Mouse (Mus musculus) adrenal gland, postnatal 10 days (tissue): ENCODE results near the gene Nelfb. TPM values are rescaled to one million over a fixed set of nuclear protein-coding genes. Genes with fewer than 3 reads are reported as not detected.
"Not testable (repeated sequence)": the region's sequence is repeated elsewhere in the genome, so short reads cannot be mapped to it uniquely, and the experiment has no call there.

Experiments used
- DNase-seq: peaks from one replicate; pipeline ENCODE4 v3.0.0; 2021; ENCODE audit warnings: mixed read lengths
- long read RNA-seq, 2 experiments: library from polyadenylated mRNA; stranded (forward); transcript quantifications; one replicate each; pipeline ENCODE4 v2.0.0; 2021
- total RNA-seq, 2 experiments: library from RNA; stranded (reverse); gene quantifications; 2 replicates each; pipeline ENCODE4 v1.2.3; 2021

The Nelfb gene
- 10 to 100 TPM; 46.3 to 48.8 TPM for total RNA-seq
- long read RNA-seq, experiment 1, transcript Nelfb-201 (13 exons, 2,637 nt): major isoform, 131 of 171 reads
- long read RNA-seq, experiment 1, partial matches to known transcripts: 9 of 171 reads
- long read RNA-seq, experiment 1, other reads (novel, unspliced or antisense): 28 of 171 reads
- long read RNA-seq, experiment 2, transcript Nelfb-201 (13 exons, 2,637 nt): major isoform, 71 of 99 reads
- long read RNA-seq, experiment 2, partial matches to known transcripts: 1 of 99 reads
- long read RNA-seq, experiment 2, other reads (novel, unspliced or antisense): 23 of 99 reads

- peak; percentile 94 for DNase-seq
Observed at GRCm38 (mm10) chr2:25211121-25211670, at the start of gene Nelfb. TSS of gene Nelfb (minus strand) at chr2:25211489.

GRCm38 (mm10) chr2:25258887-25259286 lies 47.6 kb upstream of the Nelfb start:
- DNase-seq: no peak

DNA sequence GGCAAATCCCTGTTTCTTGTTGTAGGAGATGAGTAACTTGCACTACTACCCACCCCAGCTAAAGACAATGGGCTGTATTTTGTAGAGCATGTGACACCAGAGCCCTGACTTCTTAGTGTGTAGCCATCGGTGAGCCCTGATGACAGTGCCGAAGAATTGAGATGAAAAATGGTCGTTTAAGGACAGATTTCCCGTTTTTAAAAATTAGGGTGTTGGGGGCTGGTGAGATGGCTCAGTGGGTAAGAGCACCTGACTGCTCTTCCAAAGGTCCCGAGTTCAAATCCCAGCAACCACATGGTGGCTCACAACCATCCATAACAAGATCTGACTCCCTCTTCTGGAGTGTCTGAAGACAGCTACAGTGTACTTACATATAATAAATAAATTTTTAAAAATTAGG lies 46.0 kb upstream of the Nelfb start:
- DNase-seq: not testable (repeated sequence)

DNA sequence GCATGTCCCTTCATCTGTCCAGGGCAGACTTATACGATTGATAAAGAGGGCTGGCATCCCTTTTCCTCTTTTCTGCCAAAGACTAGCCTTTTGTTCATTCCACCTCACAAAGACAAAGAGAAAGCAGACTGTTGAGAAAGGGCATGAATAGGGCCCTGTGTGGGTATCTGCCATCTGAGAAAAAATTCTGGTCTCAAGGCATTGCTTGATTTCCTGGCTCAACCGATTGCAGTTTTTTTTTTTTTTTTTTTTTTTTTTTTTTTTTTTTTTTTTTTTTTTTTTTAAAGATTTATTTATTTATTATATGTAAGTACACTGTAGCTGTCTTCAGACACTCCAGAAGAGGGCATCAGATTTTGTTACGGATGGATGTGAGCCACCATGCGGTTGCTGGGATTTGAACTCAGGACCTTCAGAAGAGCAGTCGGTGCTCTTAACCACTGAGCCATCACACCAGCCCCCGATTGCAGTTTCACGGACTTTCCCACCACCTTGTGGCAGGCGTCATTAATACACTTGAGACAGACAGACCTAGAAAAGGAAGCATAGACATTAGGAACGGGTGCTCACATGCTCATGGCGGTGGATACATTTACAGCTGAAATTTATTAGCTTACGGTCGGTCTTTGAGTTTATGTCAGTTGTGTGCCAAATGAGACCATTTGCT lies 45.3 kb upstream of the Nelfb start:
- peak; percentile 61 for DNase-seq

- peak; percentile 93 for DNase-seq
Observed at GRCm38 (mm10) chr2:25255284-25255779, 44.0 kb upstream of the Nelfb start, which contains the start of gene Tmem203. TSS of gene Tmem203 (plus strand) at chr2:25255439.

GRCm38 (mm10) chr2:25252331-25252730 lies 41.0 kb upstream of the Nelfb start:
- DNase-seq: no peak

- no peak for DNase-seq
Observed at GRCm38 (mm10) chr2:25246183-25247072, 35.1 kb upstream of the Nelfb start, which contains the start of gene AL732309.1. TSS of gene AL732309.1 (minus strand) at chr2:25246863.

DNA sequence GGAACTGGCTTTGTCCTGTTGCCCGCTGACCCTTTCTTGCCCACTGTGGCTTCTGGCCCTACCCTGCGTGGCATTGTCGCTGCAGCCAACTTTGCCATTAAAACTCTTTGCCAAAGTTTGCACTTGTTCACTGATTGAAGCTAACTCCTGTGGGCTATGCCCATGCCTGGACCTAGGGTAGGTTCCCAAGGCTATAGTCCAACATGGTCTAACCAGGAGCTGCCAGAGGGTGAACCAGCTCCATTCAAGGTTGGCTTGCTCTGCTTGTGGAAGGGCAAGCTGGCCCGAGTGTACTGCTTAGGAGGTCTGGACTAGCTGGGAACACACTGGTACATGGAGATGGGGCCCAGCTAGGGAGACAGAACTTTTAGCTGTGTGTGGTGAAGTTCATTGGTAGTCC lies 32.9 kb upstream of the Nelfb start:
- no peak for DNase-seq

DNA sequence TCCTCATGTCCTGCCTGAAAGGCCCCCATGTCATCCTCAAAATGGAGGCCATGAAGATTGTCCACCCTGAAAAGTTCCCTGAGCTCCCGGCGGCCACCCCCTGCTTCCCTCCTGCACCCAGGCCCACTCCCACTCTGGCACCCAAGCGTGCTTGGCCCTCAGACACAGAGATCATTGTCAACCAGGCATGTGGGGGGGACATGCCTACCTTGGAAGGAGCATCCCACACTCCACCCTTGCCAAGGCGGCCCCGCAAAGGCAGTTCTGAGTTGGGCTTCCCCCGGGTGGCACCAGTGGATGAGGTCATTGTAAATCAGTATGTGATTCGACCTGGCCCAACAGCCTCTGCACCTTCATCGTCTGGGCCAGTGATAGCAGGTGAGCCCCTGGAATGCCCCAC lies 32.1 kb upstream of the Nelfb start:
- no peak for DNase-seq

- no peak for DNase-seq
Observed at GRCm38 (mm10) chr2:25242101-25242506, 30.8 kb upstream of the Nelfb start, which contains the start of the genes Rnf208 and Cysrt1. TSS of gene Rnf208 (plus strand) at chr2:25242255. TSS of gene Cysrt1 (minus strand) at chr2:25242452.

DNA sequence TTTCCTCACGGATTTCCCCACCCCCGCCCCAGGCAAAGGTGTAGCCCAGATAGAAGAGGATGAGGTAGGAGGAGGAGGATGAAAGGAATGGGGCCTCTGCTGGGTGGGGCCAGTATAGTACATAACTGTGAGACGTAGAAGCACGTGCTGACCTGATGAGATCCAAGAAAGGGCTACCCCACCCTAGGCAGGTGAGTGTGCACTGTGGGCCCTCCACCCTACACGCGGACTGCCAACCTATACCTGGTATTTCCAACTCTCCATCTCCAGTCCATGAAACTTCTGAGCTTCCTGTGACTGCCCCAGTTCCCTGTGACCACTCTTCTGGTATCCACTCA lies 30.1 kb upstream of the Nelfb start:
- no peak for DNase-seq

DNA sequence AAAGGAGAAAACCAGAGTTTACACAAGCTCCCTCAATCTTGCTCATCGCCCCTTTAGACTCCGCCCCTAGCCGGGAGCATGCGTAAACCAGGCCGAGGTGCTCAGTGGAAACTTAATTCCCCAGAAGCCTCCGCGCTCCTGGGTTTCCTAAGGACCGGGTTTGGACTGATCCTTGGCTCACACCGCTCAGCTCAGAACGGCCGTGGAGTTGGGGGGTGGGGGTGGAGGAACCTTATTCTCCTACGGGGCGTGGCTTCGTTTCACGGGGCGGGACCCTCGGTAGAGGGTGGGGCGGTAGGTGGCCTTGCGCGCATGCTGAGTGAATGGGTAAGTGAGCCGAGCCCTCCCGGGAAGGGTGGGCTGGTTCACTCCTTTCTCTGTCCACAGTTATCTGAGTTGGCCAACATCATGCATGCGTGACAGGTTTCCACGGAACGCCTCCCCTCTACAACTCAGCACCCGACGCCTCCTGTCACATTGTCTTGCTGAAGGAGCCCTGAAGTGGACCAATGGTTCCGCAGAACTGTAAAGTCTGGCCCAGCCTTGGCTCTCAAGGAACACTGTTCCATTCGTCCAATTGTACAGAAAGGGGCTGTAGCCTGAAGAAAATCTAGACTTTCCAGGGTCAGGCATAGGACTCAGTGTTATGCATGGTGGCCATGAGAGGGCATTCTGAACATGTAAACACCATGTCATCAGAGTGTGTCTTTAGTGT lies 29.6 kb upstream of the Nelfb start:
- DNase-seq: peak; percentile 81

- no peak for DNase-seq
Observed at GRCm38 (mm10) chr2:25240310-25240709, 29.0 kb upstream of the Nelfb start.

GRCm38 (mm10) chr2:25239766-25240165 lies 28.5 kb upstream of the Nelfb start:
- no peak for DNase-seq

GRCm38 (mm10) chr2:25238106-25238505 lies 26.8 kb upstream of the Nelfb start:
- no peak for DNase-seq

GRCm38 (mm10) chr2:25237522-25237921 lies 26.2 kb upstream of the Nelfb start:
- DNase-seq: no peak

DNA sequence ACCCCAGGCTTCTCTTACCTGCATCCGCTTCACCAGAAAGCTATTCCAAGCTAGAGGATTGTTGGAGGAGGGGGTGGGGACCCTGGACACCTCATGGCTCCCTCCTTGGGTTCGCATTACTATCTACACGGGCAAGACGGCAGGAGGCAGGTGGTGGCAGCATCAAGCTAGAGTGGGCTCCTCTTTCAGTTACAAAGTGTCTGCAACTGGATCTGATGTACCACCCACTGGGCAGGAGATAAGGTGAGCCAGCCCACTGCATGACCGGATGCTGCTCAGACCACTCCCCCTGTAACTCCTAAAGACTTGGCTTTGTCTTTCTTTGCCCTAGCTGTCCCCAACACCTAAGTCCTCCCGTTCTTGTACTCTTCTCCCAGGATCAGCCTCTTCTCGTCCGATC lies 25.3 kb upstream of the Nelfb start, which contains the start of gene Rnf224:
Rnf224 (minus strand) TSS at position 174 of the 400 bp plus-strand sequence.
- no peak for DNase-seq

- no peak for DNase-seq
Observed at GRCm38 (mm10) chr2:25234551-25235220, 23.4 kb upstream of the Nelfb start.

GRCm38 (mm10) chr2:25234050-25234449 lies 22.8 kb upstream of the Nelfb start, which contains the start of gene Slc34a3:
TSS of gene Slc34a3 (minus strand) at chr2:25234364.
- DNase-seq: no peak

DNA sequence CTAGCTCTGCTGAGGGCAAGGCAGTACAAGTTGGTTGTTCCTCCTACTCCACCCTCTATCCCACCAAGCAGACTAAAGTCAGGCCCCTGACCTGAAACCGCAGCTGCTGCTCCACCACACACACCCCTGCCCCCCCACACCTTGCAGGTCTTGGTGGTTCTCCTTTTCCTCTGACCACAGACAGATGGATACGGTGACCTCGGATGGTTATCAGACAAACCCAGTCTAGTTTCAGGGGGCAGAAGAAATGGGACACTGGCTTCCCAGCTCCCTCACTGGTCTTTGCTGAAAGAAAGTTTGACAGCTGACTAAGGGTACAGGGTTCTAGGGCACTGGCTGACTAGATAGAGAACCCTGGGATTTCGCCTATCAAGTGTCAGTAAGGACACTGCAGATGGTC lies 22.1 kb upstream of the Nelfb start:
- DNase-seq: no peak

GRCm38 (mm10) chr2:25231038-25231437 lies 19.7 kb upstream of the Nelfb start:
- DNase-seq: no peak
